Mouse (Mus musculus) embryo, embryonic 11 days (tissue): ENCODE measurements at regions not wholly inside any gene's neighbourhood (a gene's known extent, or its start where the extent isn't known, plus 50 kb on each side); places are given as distances from the start of the nearest gene placed in this dataset.
"Not testable (repeated sequence)": the region's sequence is repeated elsewhere in the genome, so short reads cannot be mapped to it uniquely, and the experiment has no call there.

Experiments
- DNase-seq: peaks from one replicate; pipeline ENCODE4 v3.0.0-alpha.2; 2015

DNA sequence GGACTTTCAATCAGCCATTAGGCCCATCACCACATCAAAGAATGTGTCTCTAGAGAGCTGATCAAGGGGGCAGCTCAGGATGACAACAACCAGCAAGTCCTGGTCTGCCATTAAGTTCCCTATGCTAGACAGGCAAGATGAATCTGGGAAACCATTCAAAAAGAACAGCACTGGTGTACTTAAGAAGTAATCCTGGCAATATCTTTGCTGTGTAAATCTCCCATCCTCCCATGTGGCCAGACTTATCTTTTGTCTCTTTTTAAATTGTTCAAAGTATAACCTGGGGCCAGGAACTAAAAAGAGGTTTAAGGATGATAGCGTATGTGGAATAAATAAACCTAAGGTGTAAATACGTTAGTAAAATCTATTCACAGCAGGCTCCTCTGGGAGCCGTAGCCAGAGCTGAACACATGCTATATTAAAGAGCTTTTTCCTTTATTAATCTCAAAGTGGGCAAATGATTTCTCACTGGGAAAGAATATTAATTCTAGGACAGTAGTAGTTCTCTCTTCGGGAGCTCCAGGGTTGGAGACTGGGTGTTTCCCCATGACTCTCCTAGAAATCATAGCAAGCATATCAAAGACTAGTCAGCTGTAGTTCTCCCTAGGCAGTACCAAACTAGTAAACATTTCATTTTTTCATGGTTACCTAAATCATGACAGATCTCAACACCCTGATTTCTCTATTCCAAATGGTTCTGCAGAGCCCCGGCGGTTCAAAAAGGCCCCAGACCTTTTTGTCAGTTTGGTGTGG, 216.8 kb upstream of the Zpld1 start:
- no peak for DNase-seq

GRCm38 (mm10) chr16:55504796-55505413, 207.1 kb upstream of the Zpld1 start:
- no peak for DNase-seq

GRCm38 (mm10) chr16:55504274-55504673, 206.5 kb upstream of the Zpld1 start:
- no peak for DNase-seq

DNA sequence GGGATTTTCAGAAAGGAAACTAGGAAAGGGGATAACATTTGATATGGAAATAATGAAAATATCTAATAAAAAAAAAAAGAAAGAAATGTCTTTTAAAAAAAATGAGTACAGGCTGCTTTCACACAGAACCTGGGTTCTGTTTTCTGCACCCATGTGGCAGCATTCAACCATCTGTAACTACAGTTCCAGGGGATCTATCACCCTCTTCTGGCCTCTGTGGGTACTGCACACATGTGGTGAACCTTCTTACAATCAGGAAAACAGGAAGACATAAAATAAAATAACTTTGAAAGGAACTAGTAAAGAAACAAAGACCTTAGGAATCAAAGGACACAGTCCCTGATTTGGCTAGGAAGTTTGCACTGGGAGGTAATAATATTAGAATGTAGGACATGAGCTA, 205.5 kb upstream of the Zpld1 start:
- no peak for DNase-seq

- DNase-seq = not testable (repeated sequence)
Observed at GRCm38 (mm10) chr16:55499831-55500230, 202.0 kb upstream of the Zpld1 start.

GRCm38 (mm10) chr16:55495051-55495450, 197.3 kb upstream of the Zpld1 start:
- no peak for DNase-seq

DNA sequence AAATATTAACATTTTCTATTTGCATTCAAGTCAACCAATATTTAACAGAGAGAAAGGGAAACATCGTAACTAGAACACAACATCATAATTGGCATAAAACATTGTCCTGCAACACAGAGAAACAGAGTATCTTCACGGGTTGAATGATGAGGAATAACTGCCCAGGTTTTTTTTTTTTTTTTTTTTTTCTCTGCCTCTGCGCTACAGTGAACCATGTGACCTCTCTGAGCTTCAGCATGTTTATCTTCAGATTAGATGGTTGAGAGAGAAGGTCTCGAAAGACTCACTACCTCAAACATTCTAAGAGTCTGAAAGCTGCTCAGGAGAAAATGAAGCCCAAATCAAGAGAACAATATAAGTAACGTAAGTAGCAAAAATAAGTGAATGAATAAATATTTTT, 196.4 kb upstream of the Zpld1 start:
- DNase-seq = no peak

- no peak for DNase-seq
Observed at GRCm38 (mm10) chr16:55492111-55492510, 194.3 kb upstream of the Zpld1 start.

DNA sequence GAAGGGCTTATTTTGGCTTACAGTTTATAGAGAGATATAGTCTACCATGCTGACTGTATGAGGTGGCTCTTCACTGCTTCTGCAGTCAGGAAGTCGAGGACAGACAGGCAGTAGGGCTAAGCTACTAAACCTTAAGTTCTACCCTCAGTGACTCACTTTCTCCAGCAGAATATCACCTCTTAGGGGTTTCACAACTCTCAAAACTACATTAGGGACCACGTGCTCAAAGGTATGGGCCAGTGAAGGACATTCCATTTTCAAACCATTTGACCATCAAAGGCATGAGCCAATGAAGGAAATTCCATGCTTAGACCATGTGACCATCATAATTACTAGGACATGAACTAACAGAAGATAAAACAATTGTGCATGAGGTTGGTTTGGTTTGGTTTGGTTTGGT, 186.6 kb upstream of the Zpld1 start:
- DNase-seq = no peak

- DNase-seq = no peak
Observed at GRCm38 (mm10) chr16:55480745-55481144, 183.0 kb upstream of the Zpld1 start.

DNA sequence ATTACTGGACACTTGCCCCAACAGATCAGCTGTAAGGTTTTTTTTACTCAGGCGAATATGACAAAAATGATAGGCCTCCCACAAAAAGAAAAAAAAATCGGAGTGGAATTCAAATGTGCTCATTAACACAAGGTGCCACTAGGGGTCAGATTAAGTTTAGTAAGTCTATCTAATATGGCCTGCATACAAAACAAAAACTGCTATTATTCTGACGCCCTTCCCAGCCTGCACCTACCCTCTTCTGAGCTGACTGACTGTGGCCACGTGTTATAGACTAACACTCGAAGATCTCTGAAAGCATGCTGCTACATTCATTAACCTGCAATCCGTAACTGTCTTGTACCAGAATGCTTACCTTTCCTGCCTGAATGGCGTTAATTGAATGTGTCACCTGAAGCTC, 182.5 kb upstream of the Zpld1 start:
- peak; percentile 63 for DNase-seq

GRCm38 (mm10) chr16:55476544-55477208, 178.9 kb upstream of the Zpld1 start:
- peak; percentile 85 for DNase-seq

DNA sequence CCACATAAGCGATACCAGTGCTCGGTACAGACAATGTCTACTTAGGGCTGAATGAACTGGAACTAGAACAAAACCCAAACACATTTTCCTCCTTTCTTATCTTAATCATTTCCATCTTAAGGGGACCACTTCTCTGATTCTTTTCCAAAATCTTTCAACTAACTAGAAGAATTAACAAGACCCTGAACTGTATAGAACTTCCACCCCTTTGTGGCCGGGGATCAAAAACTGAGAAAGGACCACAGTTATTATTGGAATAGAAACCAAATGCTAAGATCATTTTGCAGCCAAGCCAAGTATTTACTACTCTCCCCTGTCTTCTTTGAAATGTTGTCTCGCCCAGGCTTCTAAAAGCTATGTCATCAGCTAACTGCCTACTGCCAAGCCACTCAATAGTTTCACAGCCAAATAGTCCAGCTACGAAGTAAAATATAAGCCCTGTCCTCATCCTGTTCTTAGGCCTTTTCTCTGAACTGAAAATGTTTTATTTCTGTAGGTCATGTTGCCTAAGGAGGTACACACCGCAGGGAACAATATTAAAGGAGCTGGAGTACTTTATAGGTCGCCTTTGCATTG, 177.3 kb upstream of the Zpld1 start:
- DNase-seq = no peak

- no peak for DNase-seq
Observed at GRCm38 (mm10) chr16:55471396-55471795, 173.6 kb upstream of the Zpld1 start.

DNA sequence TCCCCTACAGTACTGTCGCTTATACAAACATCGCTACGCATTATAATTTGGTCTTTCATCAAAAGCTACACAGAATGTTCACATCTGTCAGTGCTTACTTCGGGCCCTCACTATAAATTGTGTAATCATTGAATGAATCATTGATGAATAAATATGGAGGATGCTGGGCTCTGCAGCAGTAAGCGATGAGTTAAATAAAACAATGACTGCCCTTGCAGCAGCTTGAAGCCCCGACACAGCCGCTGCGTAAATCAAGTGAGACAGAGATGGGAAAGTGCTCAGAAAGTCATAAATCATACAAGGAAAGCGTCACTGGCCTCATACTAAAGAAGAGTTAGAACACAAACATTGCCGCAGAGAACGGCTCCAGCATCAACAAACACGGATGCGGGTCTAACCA, 172.9 kb upstream of the Zpld1 start:
- peak; percentile 29 for DNase-seq

DNA sequence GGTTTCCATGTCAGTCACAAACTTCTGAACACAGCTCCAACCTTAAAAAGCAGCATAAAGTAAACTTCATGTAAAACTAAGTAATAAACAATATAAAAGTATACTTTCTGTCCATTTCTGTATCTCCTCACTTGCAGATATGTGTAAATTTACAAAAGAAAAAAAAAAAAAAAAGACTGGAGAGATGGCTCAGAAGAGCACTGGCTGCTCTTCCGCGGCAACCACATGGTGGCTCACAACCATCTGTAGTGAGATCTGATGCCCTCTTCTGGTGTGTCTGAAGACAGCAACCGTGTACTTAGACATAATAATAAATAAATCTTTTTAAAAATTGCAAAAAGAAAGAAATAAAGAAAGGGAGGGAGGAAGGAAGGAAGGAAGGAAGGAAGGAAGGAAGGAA, 171.9 kb upstream of the Zpld1 start:
- DNase-seq = no peak

DNA sequence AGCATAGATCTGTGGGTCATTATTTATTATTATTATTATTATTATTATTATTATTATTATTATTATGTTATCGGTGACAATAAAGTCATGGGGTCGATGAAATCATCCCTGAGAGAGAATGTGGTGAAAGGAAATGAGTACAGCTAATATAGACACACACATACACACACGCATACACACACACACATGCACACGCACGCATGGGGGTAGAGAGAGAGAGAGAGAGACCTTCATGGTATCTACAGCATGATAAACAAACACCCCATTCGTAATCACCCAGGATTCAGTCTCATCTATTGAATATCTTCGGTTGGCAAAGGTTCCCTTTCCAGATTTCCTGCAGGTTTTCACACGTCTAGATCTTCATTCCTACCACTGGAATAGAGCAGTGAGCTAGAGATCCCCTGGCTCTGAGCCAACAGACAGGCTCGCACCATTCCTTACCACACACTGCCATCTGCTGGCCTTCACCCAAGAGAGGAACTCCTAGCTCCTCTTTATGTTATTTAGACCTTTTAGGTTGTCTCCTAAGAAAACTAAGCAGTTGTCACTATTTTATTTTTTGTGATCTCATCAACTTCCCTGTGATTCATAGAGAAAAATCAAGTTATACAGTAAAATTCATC, 171.2 kb upstream of the Zpld1 start:
- peak; percentile 92 for DNase-seq

GRCm38 (mm10) chr16:55460519-55460918, 162.7 kb upstream of the Zpld1 start:
- peak; percentile 54 for DNase-seq

DNA sequence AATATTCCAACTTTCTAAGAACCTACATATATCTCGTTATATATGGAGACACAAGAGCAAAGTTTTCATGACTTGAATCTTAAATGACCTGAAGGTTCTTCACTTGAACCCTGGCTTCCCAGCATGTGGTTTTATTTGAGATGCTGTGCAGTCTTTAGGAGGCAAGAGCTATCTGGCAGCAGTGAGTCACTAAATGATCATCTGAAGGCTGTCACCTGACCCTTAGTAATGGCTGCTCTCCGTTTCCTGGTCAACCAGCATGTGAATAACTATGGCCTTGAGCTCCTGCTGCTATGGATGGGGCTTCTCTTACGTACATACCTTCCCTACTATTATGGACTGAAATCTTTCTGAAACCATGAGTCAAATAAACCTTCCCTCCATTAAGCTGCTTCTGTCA, 149.8 kb upstream of the Zpld1 start:
- DNase-seq = no peak

GRCm38 (mm10) chr16:55442821-55443581, 145.2 kb upstream of the Zpld1 start:
- no peak for DNase-seq

DNA sequence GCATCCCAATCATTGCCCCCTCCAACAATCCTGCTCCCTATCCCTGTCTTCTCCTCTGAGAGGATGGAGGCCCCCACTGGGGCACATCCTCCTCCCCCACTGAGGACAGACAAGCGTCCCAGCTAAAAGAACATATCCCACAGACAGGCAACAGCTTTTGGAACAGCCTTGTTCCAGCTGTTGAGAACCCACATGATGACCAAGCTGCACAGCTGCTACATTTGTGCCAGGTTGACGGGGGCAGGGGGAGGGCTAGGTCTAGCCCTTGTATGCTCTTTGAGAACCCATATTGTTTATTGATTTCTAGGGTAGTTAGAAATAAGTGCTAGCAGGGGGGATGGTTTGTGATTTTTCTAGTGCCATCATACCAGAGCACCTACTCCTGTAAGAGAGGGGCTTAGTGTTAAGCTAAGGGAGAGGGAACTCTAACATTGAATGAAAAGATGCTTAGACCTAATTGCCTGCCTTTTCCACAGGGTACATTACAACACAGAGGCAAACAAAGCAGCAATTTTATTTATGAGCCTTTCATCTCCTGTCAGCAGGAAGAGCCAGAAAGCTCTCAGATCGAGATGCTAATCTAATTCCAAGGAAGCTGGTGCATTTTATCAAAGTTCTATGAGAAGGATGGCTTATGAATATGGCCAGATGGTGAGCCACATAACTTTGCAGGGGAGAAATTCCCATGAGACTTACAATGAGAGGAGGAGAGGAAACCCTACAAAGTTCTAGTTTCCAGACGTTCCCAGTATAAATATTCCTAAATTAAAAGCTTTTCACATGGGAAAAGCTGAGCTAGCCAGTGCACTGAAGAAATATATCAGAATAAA, 137.6 kb upstream of the Zpld1 start:
- DNase-seq = no peak
